Mouse (Mus musculus) hematopoietic multipotent progenitor cell, adult 10-12 weeks (in vitro differentiated cells): ENCODE results near the gene Pappa. TPM values are rescaled to one million over a fixed set of nuclear protein-coding genes. Genes with fewer than 3 reads are reported as not detected.

Experiments
- polyA plus RNA-seq: library from polyadenylated mRNA; stranded (reverse); fragments of >175 nt; gene quantifications from 2 replicates; pipeline ENCODE4 v1.2.3, GENCODE M21; 2012; ENCODE audit warnings: low replicate concordance

The Pappa gene
- polyA plus RNA-seq, result 0.02 TPM in 1 of 2 replicates, not detected in the other

DNA sequence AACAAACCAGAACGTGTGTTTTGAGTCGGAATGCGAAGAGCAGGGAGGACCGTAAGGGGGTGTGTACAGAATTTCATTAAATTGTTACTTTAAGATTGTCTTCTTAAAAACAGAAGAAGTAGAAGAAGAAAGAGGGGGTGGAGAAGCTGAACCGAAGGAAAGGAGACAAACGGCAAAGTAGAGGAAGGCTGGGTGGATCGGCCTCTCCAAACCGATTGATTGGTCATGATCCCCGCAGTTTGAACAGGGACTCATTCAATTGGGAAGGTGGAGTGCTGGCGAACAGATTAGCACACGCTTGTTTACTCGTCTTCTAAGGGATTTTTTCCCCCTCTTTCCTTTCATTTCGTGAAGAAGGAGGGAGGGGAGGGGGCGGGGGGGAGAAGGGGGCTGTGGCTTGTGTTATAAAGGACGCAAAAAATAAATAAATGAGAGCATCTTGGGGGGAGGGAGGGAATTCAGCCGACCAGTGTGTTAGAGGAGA, at the start of gene Pappa:
TSS of gene Pappa (plus strand) at position 434 of the 484 bp plus-strand sequence.

